In the genomic region with DNA sequence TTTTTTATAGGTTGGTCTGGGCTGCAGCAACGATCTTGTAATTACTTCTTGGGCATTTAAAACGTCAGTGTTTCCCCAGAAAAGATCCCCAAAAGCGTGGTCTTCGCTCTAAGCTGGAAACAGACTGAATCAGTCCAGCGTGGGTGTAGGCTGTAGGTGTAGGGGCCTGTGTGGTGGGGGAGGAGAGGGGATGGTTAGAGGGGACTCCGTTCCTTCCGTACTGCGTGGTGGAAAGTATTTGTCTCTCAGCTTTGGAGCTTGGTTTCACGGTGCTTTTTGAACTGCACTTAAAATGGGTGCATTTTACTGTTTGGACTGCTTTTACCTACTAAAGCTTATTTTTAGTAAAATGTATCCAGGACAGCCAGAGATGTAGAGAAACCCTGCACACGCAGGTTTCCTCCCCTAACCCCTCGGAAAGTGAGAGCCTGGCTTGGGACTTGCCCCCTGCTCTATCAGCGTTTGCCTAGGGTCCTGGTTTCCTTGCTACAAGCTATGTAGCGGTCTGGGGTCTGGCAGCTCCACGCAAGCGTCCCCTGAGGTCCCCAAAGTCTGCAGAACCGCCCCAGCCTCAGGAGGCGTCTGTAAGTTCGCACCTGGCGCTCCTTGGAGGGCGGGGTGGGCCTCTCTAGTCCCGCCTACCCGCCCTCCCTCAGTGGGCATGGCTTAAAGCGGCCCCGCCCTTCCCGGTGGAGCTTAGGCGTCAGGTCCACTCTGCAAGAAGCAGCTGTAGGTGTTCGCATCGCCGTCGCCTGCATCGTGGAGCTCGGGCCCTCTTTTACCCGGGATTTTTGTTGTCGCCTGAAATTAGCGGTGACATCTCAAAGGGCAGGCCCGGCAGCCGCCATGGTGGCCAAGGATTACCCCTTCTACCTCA, we compare ENCODE assay signal across 8 mouse cellular contexts.
DNase-seq lines count a peak whose midpoint lies in the region; ATAC-seq lines count a peak whose summit lies in the region.

No protein-coding gene starts in this region.

- H3K4me1 ChIP-seq in embryonic facial prominence, embryonic 11.5 days (ENCODE audit: control insufficient read depth, insufficient read depth, low read length), result no peaks in the 10 kb centered on the region

- no peak overlapping the region for H3K27ac ChIP-seq in embryonic facial prominence, embryonic 11.5 days (replicated peaks; ENCODE audit: low read depth, low read length)

- peak overlapping the region; percentile 14 for H3K9ac ChIP-seq in embryonic facial prominence, embryonic 11.5 days (replicated peaks; ENCODE audit: low read length)

- peaks cover 5% of the 10 kb centered on the region; the same call in 1 of the 2 replicates for H3K27me3 ChIP-seq in embryonic facial prominence, embryonic 11.5 days (ENCODE audit: control insufficient read depth, insufficient read depth, low read length)

- peak; percentile 90 to 91 for DNase-seq in adrenal gland, postnatal 36 days
- peak; percentile 84 for DNase-seq in embryonic facial prominence, embryonic 11.5 days (ENCODE audit: low spot score)
- DNase-seq in heart, adult 11 months, result peak; percentile 99
- DNase-seq in kidney, adult 11 months, result peak; percentile 90
- DNase-seq in left cerebral cortex, postnatal 36 days (ENCODE audit: low spot score in 2 of 2), result peak; percentile 86 to 88
- peak; percentile 74 for DNase-seq in mesoderm, embryonic 11.5 days (ENCODE audit: low read depth, low spot score)
- peak; percentile 90 for DNase-seq in right cerebral cortex, postnatal 25 days
- DNase-seq in urinary bladder, postnatal 25 days (ENCODE audit: low spot score), result peak; percentile 80

- no peaks in the 10 kb centered on the region for H3K36me3 ChIP-seq in embryonic facial prominence, embryonic 11.5 days (replicated peaks; ENCODE audit: control insufficient read depth, insufficient read depth, low read depth, low read length)

- intact Hi-C loops in left cerebral cortex, postnatal 36 days (cut with DNase I), result loop anchor here (2.0 to 5.0 kb wide), 3 partner anchors 67 to 149 kb away; no protein-coding TSS in a partner anchor

- peak overlapping the region; percentile 52 for H3K4me3 ChIP-seq in embryonic facial prominence, embryonic 11.5 days (ENCODE audit: low read depth, low read length)

- WGBS in embryonic facial prominence, embryonic 11.5 days, result 3% methylated on average over 37 of the region's 37 CpGs

- H3K9me3 ChIP-seq in embryonic facial prominence, embryonic 11.5 days (replicated peaks; ENCODE audit: control insufficient read depth, low read length), result no peaks in the 10 kb centered on the region

- peak; percentile 83 for ATAC-seq in embryonic facial prominence, embryonic 11.5 days (replicated peaks; ENCODE audit: insufficient number of reproducible peaks, low FRiP score, low TSS enrichment, low read depth)

- peak overlapping the region; percentile 93 for H3K4me2 ChIP-seq in embryonic facial prominence, embryonic 11.5 days (ENCODE audit: low read depth, low read length)
